Mouse (Mus musculus) limb, embryonic 11.5 days (tissue): ENCODE measurements around the gene Pld5. TPM values are rescaled to one million over a fixed set of nuclear protein-coding genes. Genes with fewer than 3 reads are reported as not detected.

Experiments
- ATAC-seq: fragments of 200-750 bp; cut with Nextera tagmentation; 2 replicates; pipeline ENCODE4 v1.8.0; 2017; ENCODE audit warnings: low read depth; ENCODE audit not compliant: insufficient number of reproducible peaks, low FRiP score, low TSS enrichment
- DNase-seq: peaks from one replicate; pipeline ENCODE4 v3.0.0-alpha.2; 2015; ENCODE audit warnings: low spot score
- H3K27ac ChIP-seq: fragments of 300-500 bp; sonication (generic); replicated peaks from 2 replicates; pipeline ENCODE4 v1.5.1; 2014; ENCODE audit warnings: low read depth, mild to moderate bottlenecking, low read length
- H3K27me3 ChIP-seq: fragments of 300-500 bp; sonication (generic); 2 replicates; pipeline ENCODE4 v1.6.1; 2014; ENCODE audit warnings: mild to moderate bottlenecking, low read length, mixed read lengths; ENCODE audit not compliant: control insufficient read depth, insufficient read depth
- H3K36me3 ChIP-seq: fragments of 300-500 bp; sonication (generic); 2 replicates; pipeline ENCODE4 v1.6.1; 2014; ENCODE audit warnings: mild to moderate bottlenecking, low read length, moderate library complexity, mixed read lengths; ENCODE audit not compliant: control insufficient read depth, insufficient read depth
- H3K4me1 ChIP-seq: fragments of 300-500 bp; sonication (generic); 2 replicates; pipeline ENCODE4 v1.6.1; 2014; ENCODE audit warnings: low read length, mixed read lengths; ENCODE audit not compliant: control insufficient read depth, insufficient read depth
- H3K4me2 ChIP-seq: fragments of 300-500 bp; sonication (generic); 2 replicates; pipeline ENCODE4 v1.6.1; 2014; ENCODE audit warnings: low read depth, mild to moderate bottlenecking, moderate library complexity; ENCODE audit not compliant: severe bottlenecking
- H3K4me3 ChIP-seq: fragments of 300-500 bp; sonication (generic); 2 replicates; pipeline ENCODE4 v1.5.1; 2014; ENCODE audit warnings: low read depth, low read length
- H3K9ac ChIP-seq: fragments of 300-500 bp; sonication (generic); 2 replicates; pipeline ENCODE4 v1.6.1; 2014; ENCODE audit warnings: mild to moderate bottlenecking, low read length
- H3K9me3 ChIP-seq: fragments of 300-500 bp; sonication (generic); 2 replicates; pipeline ENCODE4 v1.6.1; 2016; ENCODE audit warnings: low read length; ENCODE audit not compliant: control insufficient read depth
- WGBS: fragments of 180-500 bp; shearing (Covaris S2); extraction: QIAGEN DNeasy Blood & Tissue Kit; methylation state at CpG from one replicate; pipeline ENCODE4 v1.1.7; 2014; 5-methylcytosine and 5-hydroxymethylcytosine counted together
- polyA plus RNA-seq: library from polyadenylated mRNA; unstranded; fragments of >200 nt; fragmentation: Nextera tagmentation; extraction: Ambion mirVana; gene quantifications from 2 replicates; pipeline ENCODE4 v1.2.1, GENCODE M21; 2014

The Pld5 gene
- polyA plus RNA-seq, 1 experiment from 2014 or later = 0.16 TPM

GRCm38 (mm10) chr1:176125771-176126170, 149.3 kb downstream of the Pld5 start:
- no peak overlapping the region for H3K27ac ChIP-seq
- no peak overlapping the region for H3K9ac ChIP-seq
- no peak overlapping the region for H3K4me3 ChIP-seq
- ATAC-seq = no peak
- H3K27me3 ChIP-seq = no peaks in the 10 kb centered on the region
- DNase-seq = no peak
- no peaks in the 10 kb centered on the region for H3K9me3 ChIP-seq
- H3K4me2 ChIP-seq = no peak overlapping the region
- H3K36me3 ChIP-seq = no peaks in the 10 kb centered on the region
- WGBS = 73% methylated on average over 2 of the region's 2 CpGs
- H3K4me1 ChIP-seq = no peaks in the 10 kb centered on the region

GRCm38 (mm10) chr1:176124441-176124840, 150.7 kb downstream of the Pld5 start:
- no peak overlapping the region for H3K9ac ChIP-seq
- no peaks in the 10 kb centered on the region for H3K27me3 ChIP-seq
- no peak overlapping the region for H3K27ac ChIP-seq
- no peak for ATAC-seq
- DNase-seq = no peak
- H3K4me3 ChIP-seq = no peak overlapping the region
- WGBS = 82% methylated on average over 8 of the region's 8 CpGs
- no peaks in the 10 kb centered on the region for H3K36me3 ChIP-seq
- H3K4me1 ChIP-seq = no peaks in the 10 kb centered on the region
- no peak overlapping the region for H3K4me2 ChIP-seq
- no peaks in the 10 kb centered on the region for H3K9me3 ChIP-seq

- Histone ChIP-seq H3K9ac (no peak overlapping the region), H3K27ac (no peak overlapping the region), H3K4me3 (no peak overlapping the region), H3K9me3 (no peaks in the 10 kb centered on the region), H3K36me3 (no peaks in the 10 kb centered on the region), H3K4me2 (no peak overlapping the region), H3K27me3 (no peaks in the 10 kb centered on the region), H3K4me1 (no peaks in the 10 kb centered on the region)
- no peak for DNase-seq
- ATAC-seq = no peak
- WGBS = 48% methylated on average over 2 of the region's 2 CpGs
Observed at GRCm38 (mm10) chr1:176123781-176124180, 151.3 kb downstream of the Pld5 start.

GRCm38 (mm10) chr1:176115604-176116003, 159.5 kb downstream of the Pld5 start:
- Histone ChIP-seq H3K36me3 (no peaks in the 10 kb centered on the region), H3K27ac (no peak overlapping the region), H3K4me1 (no peaks in the 10 kb centered on the region), H3K9me3 (no peaks in the 10 kb centered on the region), H3K9ac (no peak overlapping the region), H3K4me2 (no peak overlapping the region), H3K27me3 (no peaks in the 10 kb centered on the region), H3K4me3 (no peak overlapping the region)
- 91% methylated on average over 4 of the region's 4 CpGs for WGBS
- no peak for DNase-seq
- no peak for ATAC-seq

- H3K36me3 ChIP-seq = no peaks in the 10 kb centered on the region
- no peak overlapping the region for H3K9ac ChIP-seq
- no peak overlapping the region for H3K4me3 ChIP-seq
- no peaks in the 10 kb centered on the region for H3K27me3 ChIP-seq
- WGBS = 16% methylated on average over 7 of the region's 7 CpGs
- DNase-seq = peak; percentile 42
- ATAC-seq = no peak
- no peak overlapping the region for H3K27ac ChIP-seq
- H3K4me2 ChIP-seq = no peak overlapping the region
- no peaks in the 10 kb centered on the region for H3K9me3 ChIP-seq
- no peaks in the 10 kb centered on the region for H3K4me1 ChIP-seq
Observed at GRCm38 (mm10) chr1:176098685-176099320, 176.3 kb downstream of the Pld5 start.

- no peaks in the 10 kb centered on the region for H3K4me1 ChIP-seq
- no peaks in the 10 kb centered on the region for H3K36me3 ChIP-seq
- no peaks in the 10 kb centered on the region for H3K9me3 ChIP-seq
- H3K4me2 ChIP-seq = no peak overlapping the region
- no peak for DNase-seq
- ATAC-seq = 0 out of 2 replicates have a peak, but pooled peaks have one; percentile 45
- 58% methylated on average over 2 of the region's 2 CpGs for WGBS
- no peak overlapping the region for H3K4me3 ChIP-seq
- H3K27me3 ChIP-seq = no peaks in the 10 kb centered on the region
- H3K27ac ChIP-seq = no peak overlapping the region
- H3K9ac ChIP-seq = no peak overlapping the region
Observed at GRCm38 (mm10) chr1:176092119-176092518, 183.0 kb downstream of the Pld5 start.

- Histone ChIP-seq H3K4me3 (no peak overlapping the region), H3K4me2 (no peak overlapping the region), H3K36me3 (no peaks in the 10 kb centered on the region), H3K9ac (no peak overlapping the region), H3K4me1 (no peaks in the 10 kb centered on the region), H3K27ac (no peak overlapping the region), H3K9me3 (no peaks in the 10 kb centered on the region), H3K27me3 (no peaks in the 10 kb centered on the region)
- DNase-seq (no peak), ATAC-seq (no peak)
- 89% methylated on average over 3 of the region's 3 CpGs for WGBS
Observed at GRCm38 (mm10) chr1:176089382-176089781, 185.7 kb downstream of the Pld5 start.

- Histone ChIP-seq H3K9me3 (no peaks in the 10 kb centered on the region), H3K4me2 (no peak overlapping the region), H3K4me3 (no peak overlapping the region), H3K27ac (no peak overlapping the region), H3K4me1 (no peaks in the 10 kb centered on the region), H3K9ac (no peak overlapping the region), H3K27me3 (no peaks in the 10 kb centered on the region), H3K36me3 (no peaks in the 10 kb centered on the region)
- no peak for ATAC-seq
- DNase-seq = no peak
- WGBS = 76% methylated on average over 13 of the region's 13 CpGs
Observed at GRCm38 (mm10) chr1:176085952-176086648, 189.0 kb downstream of the Pld5 start.
